Mouse (Mus musculus) E14TG2a.4 (cell line): Measurements from ENCODE around the gene Kif13a.

Experiments
- CTCF ChIP-seq: conservative IDR thresholded peaks from 2 replicates; pipeline ENCODE4 v1.5.1; 2014; ENCODE audit warnings: low read length
- NANOG ChIP-seq: IDR thresholded peaks from 2 replicates; pipeline ENCODE4 v1.6.1; 2014; ENCODE audit warnings: borderline replicate concordance, low read length, mixed read lengths

DNA sequence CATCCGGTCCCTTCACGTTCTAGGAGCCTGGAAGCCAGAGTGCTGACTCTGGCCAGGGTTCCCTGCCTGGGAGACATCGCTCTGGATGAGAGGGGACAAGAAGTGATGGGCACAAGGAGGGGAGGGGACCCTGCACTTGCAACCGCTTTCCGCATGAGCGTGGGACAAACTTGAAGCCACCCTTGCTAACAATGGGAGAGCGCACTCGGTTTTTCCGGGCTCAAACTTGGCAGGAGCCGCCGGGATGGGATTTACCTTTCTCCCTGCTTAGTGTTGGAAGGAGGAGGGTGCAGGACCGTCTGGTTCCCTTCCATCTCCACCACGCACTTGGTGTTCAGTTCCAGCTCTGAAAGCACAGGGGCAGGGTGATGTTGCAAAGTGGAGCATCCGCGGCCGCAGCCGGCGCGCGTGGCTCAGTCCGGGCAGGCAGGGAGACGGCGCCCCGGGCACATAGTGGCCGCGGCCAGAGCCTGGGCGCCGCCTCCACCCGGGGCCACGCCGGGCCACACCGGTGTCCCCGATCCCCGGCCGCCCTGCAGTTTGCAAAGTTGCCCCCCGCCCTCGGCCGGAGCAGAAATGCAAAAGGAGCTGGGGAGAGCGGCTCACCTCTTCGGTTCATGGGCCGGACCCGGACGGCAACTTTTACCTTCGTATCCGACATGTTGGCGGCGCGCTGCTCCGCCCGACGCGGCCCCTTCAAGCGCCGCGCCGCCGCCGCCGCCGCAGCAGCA is 541 bp downstream of the Kif13a start:
- TF ChIP-seq CTCF: no peak
- no peak for TF ChIP-seq NANOG
